Mouse (Mus musculus): ENCODE data around the gene Pdk4.

Gene Pdk4

DNA sequence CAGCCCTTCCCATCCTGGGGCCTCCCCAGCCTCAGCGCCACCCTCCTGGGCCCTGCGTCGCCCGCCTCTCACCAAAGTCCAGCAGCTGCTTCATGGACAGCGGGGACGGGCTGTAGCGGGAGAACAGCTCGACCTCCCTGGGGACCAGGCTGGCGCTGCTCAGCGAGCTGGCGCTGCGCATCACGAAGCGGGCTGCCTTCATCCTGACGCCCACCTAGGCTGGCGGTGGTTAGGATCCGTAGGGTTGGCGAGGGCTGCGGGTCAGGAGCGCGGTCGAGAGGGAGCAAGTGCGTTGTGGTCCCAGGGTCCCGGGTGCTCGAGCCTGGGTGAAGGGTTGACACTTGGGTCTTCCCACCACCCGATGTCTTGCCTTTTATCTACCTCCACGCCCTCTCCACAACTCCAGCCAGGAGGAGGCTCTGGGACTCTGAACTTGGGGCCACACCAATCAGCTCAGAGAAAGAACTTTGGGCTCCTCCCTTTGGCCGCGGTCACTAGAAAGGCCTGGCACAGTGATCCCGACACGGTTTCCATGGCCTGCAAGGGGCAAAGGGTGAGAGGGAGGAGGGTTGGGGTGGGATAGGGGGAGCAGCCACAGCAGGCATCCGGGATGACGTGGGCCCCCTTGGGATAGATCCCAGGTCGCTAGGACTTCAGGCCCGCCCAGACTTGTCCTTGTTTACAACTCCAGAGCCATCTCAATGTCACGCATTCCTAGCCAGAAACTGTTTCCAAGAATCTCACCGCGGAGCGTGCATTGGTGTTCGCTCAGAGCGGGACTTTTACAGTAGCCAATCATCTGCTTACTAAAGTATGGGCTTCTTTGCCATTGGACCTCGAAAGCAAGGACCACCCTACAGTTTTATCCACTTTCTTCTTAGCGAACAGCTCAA lies at the start of gene Pdk4:
Pdk4 (minus strand) TSS at position 349 of the 893 bp plus-strand sequence.
- DNase-seq (ENCODE audit: low spot score in 2 of 2): no peak

DNA sequence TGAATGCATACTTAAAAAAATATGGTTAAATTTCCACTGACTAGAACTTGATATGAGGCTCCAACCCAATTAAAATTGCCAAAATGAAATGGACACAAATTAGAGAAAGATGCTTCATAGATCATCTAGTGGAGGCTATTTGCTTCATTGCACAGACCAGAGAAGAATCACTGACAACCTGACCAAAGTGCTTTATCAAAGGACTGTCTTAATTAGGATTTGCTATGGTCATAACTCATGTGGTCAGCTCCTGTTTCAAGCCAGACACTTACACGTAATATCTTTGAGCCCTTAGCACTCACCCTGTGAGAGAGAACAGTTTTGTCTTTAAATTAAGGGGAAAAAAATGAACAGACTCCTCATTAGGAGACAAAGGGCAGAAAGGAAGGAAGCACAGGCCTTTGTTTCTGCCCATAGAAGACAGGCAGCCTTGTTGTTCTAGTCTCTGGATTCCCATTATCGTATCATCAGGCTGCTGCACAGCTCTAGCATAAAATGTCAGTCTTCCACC lies 41.8 kb upstream of the Pdk4 start:
- no peak for DNase-seq (ENCODE audit: low spot score in 2 of 2)

DNA sequence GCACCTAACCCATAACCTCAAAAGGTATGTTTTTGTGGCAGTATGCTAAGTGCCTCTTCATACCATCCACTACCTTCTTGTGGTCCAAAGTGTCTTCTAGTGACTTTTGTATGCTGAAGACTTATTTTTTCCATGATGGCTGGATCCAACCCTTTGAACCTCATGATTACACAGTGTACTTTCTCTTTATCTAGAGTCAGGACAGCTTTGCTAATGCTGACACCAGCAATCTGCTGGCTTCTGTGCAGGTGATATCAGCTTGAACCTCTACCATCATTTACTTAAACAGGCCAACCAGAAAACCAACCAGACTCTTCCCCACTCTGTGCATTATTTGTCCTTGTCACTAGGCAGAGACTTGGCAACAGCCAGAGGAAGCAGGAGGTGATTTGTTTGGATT lies 39.6 kb upstream of the Pdk4 start:
- DNase-seq (ENCODE audit: low spot score in 2 of 2): no peak

DNA sequence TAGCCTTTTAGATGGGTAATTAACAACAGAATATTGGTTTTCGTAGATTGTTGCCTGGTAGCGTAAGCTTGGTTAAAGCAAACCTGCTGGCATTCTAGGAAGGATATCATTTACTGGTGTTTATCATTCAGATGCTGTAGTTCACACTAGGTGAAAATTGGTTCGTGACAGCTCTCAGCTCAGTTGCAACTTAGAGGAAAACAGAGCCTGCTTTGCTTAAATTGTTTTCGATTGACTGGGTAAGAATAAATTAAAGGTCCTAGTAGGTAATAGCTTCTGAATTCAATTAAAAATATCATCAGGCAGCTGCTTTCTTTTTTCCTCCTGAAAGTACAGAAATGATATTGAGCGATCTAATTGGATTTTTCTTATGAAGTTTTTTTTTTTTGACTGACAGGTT lies 21.0 kb upstream of the Pdk4 start:
- DNase-seq (ENCODE audit: low spot score in 2 of 2): no peak

GRCm38 (mm10) chr6:5509757-5510156 lies 13.6 kb upstream of the Pdk4 start:
- no peak for DNase-seq (ENCODE audit: low spot score in 2 of 2)

DNA sequence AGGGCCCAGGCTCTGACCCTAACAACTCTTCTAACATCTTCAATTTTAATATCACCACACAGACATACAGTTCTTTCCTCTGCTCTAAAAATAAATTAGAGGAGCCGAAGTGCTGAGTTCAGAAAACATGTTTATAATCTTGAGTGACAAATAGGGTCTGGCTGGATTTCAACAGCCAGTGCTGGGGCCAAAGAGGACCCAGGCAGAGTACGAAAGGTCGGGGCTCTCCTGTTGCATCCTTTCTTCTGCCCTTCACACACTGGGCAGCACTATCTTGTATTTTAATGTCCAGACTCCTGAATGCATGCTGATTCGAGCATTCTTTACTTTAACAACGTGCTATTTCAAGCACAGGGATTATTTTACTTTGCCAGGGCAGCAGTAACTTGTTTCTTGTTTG lies 13.2 kb upstream of the Pdk4 start:
- DNase-seq (ENCODE audit: low spot score in 2 of 2): no peak

DNA sequence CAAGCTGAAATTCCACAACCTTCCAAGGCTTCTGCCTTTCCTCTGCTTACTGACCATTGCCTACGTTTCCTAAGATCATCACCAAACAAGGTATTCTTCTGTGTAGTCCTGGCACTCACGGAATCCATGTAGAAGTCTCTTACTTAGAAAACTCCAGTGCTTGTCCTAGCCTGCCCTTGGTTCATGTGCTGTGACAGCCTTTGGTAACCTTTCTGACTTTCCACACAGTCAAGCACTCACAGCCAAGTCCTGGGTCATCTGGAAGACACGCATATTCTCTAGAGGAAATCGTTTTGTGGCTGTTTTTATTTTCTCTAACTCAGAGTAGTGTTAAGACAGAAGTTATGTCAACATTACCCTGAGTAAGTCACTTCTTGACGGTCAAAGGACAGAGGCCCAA lies 11.7 kb upstream of the Pdk4 start:
- no peak for DNase-seq (ENCODE audit: low spot score in 2 of 2)

GRCm38 (mm10) chr6:5506271-5506670 lies 10.2 kb upstream of the Pdk4 start:
- no peak for DNase-seq (ENCODE audit: low spot score in 2 of 2)

- no peak for DNase-seq (ENCODE audit: low spot score in 2 of 2)
Measured at GRCm38 (mm10) chr6:5502810-5503209, 6.7 kb upstream of the Pdk4 start.

GRCm38 (mm10) chr6:5501551-5501950 lies 5.4 kb upstream of the Pdk4 start:
- DNase-seq (ENCODE audit: low spot score in 2 of 2): no peak

GRCm38 (mm10) chr6:5498740-5499139 lies 2.6 kb upstream of the Pdk4 start:
- no peak for DNase-seq (ENCODE audit: low spot score in 2 of 2)

DNA sequence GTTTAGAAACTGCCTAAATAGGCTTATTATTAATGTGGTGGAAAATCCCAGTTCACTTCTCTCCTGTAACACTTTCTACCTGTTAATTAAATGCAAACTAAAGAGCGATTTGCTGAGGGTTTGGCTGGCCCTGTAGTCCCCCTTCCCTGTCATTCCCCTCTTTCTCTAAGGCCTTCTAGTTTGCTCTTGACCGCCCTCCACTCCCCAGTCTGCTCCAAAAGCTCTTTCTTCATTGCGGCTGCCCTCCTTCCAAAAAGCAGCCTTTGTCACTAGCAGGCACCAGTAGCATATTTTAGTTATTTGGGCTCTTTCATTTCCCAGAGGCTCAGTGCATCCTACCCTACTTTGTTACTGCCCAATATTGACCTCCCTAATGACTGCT lies 736 bp upstream of the Pdk4 start:
- DNase-seq (ENCODE audit: low spot score in 2 of 2): no peak

DNA sequence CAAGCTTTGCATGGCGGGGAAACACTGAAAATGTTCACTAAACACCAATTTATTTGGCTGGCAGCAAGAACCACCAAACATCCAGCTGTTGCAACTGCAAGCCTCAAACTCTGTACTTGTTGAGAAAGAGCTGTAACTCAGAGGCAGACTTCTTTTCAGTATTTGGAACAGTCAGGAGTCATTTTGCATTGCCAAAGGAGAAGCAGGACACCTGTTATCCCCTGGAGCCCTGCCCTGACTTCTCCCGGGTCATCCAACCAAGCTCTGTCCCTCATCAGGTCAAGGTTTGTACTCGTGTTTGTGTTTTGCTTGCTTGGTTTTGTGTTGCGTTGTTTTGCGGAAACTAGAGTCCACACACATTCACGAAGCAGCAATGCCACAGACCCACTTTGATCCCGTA lies 11.1 kb downstream of the Pdk4 start:
- DNase-seq (ENCODE audit: low spot score in 2 of 2): no peak

DNA sequence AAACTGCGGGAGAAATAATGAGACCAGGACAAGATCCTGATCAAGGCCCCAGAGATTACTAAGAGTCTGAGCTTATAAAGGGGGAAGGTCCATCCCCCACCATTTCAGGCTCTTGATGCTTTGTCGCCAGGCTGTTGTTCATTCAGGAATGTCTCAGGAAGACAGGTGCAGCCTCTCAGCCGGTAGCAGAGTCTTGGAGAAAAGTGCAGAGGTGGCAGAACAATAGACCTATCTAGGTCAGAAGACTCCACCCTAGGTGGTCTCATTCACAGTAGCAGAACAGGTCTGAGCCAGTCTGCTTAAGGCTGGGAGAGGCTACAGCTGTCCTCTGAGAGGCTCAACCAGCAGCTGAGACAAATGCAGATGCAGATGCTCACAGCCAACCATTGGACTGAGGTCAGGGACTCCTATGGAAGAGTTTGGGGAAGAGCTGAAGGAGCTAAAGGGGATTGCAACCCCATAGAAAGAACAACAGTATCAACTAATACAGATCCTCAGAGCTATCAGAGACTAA lies 13.8 kb downstream of the Pdk4 start:
- no peak for DNase-seq (ENCODE audit: low spot score in 2 of 2)

- DNase-seq (ENCODE audit: low spot score in 2 of 2): no peak
Measured at GRCm38 (mm10) chr6:5481066-5481465, 15.0 kb downstream of the Pdk4 start.

DNA sequence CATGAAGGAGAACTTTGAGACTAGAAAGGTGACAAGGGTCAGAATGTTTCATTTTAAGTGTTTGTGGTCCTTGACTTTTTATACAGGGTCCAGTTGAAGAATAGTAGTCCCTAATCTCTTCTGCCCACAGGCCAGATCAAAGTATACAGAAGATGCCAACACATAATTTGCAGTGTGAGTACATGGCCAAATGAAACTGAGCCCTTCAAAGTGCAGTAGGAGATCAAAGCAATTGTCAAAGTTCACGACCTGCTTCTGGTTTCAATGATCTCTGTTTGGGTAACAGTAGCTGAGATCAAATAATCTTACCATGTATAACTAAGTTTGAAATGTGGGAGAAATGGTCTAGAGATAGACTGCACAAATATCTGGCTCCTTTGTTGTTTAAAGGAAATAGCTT lies 22.1 kb downstream of the Pdk4 start:
- no peak for DNase-seq (ENCODE audit: low spot score in 2 of 2)

GRCm38 (mm10) chr6:5472692-5473091 lies 23.4 kb downstream of the Pdk4 start:
- DNase-seq (ENCODE audit: low spot score in 2 of 2): no peak

DNA sequence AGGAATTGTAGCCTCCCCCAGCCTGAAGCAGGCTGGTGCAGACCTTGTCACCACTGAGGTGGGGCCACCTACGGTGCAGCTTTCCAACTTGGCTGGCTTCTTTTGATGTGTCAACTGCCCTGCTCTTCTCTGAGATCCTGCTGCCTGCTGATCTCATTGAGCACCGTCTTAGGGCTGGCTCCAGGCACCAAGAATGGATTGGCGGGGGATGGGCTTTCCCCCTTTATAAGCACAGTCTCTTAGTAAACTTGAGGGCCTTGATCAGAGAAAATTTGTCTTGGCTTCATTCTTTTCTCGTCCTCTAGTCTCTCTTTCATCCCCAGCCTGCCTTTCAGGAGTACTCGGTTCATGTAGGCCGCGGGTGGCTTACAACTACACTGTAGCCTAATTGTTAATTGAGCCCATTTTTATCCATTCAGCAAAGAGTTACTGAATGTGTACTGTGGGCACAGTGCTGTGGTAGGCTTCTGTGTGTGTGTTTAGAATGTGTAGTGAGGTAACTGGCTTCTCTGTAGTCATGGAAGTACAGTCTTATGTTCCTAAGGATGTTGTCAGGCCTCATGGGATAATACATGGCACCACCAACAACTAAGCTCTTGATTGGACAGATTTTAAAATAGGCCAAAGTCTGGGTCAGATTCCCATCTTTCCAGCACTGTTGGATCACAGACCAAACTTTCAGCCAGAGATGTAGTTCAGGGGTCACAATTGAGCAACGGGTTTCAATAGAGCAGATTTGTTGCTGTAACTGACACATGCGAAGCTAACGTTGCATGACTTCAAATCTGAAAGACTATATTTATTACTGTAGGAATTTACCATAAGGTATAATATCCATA lies 25.4 kb downstream of the Pdk4 start:
- DNase-seq (ENCODE audit: low spot score in 2 of 2): no peak

GRCm38 (mm10) chr6:5455836-5456235 lies 40.3 kb downstream of the Pdk4 start:
- DNase-seq (ENCODE audit: low spot score in 2 of 2): no peak

- no peak for DNase-seq (ENCODE audit: low spot score in 2 of 2)
Measured at GRCm38 (mm10) chr6:5449878-5450277, 46.2 kb downstream of the Pdk4 start.

DNA sequence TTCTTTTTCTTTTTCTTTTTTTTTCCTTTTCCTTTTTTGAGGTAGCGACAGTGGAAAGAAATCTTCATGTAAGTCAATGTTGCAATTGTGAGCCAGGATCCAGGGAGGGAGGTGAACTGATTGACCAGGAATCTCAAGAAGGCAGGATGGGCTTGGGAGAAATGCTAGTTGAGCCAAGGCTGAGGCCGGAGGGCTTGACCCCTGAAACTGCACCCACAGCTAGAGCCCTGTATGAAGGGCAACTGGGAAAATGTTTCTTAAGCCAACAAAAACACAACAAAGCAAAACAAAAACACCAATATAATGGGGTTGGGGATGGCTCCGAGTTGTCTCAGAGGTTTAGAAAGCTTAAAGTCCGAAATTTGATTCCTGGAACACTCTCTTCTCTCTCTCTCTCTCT lies 47.7 kb downstream of the Pdk4 start:
- DNase-seq (ENCODE audit: low spot score in 2 of 2): no peak

- no peak for DNase-seq (ENCODE audit: low spot score in 2 of 2)
Measured at GRCm38 (mm10) chr6:5447546-5447945, 48.6 kb downstream of the Pdk4 start.

DNA sequence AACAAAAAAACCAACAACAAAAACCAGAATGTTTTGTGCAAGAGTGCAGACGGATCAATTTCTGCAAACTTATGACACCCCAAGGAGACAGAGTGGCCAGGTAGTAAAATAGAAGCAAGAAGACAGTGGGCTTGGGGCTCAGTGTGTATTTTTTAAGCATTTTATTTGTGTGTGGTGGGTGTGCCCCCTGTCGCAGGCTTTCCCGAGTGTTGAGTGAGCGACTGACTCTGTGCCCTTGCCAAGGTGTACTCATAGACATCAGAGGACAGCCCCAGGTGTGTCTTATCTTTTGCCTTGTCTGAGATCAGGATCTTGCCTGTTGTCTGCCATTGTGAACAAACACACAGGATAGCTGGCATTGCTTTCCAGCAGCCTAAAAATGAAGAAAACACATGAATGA lies 49.1 kb downstream of the Pdk4 start:
- DNase-seq (ENCODE audit: low spot score in 2 of 2): no peak
